Mouse (Mus musculus): Measurements from ENCODE around the gene Gm21985.
"Not testable (repeated sequence)": the region's sequence is repeated elsewhere in the genome, so short reads cannot be mapped to it uniquely, and the experiment has no call there.

Gene Gm21985

DNA sequence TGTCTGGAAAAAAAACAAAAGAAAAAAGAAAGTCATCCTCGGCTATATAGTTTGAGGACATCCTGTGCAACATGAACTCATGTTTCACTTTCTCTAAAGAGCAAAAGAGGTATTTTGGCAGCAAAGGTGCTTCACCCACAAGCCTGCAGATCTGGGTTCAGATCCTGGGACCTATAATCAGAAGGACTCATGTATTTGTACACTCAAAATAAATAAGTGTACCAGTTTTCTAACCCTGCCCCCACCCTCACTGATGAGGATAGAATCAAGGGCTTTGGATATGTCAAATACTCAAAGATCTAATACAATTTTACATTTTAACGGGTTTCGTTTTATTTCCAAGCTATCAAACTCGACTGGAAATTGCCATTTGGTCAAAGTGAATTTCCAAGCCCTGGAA is 1.8 kb upstream of the Gm21985 start:
- DNase-seq (ENCODE audit: low read depth, low spot score), result no peak

DNA sequence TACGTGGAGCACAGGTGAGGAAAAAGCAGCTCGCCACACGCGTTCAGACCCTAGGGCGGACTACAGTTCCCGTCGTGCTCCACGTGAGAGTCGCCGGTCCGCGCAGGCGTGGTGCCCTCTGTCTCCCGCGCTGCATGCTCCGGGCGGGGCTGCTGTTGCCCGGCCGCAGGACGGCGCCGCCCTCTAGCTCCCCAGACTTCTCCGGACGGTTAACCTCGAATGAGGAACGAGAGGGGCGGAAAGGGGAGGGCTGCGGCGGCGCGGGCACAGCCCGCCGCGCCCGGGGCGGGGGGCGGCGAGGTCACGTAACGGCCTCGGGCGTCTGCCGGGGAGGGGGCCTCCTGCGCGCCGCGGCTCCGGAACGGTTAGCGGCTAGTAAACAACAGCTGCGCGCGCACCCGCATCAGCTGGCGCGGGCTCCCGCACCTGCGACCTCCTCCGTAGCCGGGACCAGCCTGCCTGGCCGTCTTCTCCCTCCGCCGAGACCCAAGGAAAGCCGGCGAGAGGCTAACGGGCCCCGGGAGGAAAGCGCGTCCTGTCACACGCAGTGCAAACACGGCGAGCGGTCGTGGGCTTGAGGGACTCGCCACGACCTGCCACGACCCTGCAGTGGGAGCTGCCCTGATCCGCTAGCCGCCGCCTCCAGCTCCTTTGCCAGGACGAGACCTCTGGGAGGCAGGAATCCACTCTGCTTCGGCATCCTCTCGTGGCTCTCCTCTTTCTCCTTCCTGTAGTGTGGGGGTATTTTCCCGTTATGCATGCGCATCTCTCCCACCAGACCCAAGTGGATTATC is 469 bp upstream of the Gm21985 start, which contains the start of gene Slc12a6:
Gene Slc12a6, plus strand, starts transcription at position 378 of the 794 bp plus-strand sequence.
- peak; percentile 82 for DNase-seq (ENCODE audit: low read depth, low spot score)

DNA sequence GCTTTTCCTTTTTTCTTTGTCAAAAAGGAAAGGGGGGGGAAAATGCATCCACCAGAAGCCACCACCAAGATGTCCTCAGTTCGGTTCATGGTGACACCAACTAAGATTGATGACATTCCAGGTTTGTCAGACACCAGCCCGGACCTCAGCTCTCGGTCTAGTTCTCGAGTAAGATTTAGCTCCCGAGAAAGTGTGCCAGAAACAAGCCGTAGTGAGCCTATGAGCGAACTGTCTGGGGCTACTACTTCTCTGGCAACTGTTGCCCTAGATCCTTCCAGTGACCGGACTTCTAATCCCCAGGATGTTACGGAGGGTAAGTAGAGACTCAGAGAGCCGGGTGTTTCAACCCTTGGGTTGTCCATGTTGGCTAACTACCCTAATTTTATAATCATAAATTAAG is 666 bp downstream of the Gm21985 start:
- no peak for DNase-seq (ENCODE audit: low read depth, low spot score)

DNA sequence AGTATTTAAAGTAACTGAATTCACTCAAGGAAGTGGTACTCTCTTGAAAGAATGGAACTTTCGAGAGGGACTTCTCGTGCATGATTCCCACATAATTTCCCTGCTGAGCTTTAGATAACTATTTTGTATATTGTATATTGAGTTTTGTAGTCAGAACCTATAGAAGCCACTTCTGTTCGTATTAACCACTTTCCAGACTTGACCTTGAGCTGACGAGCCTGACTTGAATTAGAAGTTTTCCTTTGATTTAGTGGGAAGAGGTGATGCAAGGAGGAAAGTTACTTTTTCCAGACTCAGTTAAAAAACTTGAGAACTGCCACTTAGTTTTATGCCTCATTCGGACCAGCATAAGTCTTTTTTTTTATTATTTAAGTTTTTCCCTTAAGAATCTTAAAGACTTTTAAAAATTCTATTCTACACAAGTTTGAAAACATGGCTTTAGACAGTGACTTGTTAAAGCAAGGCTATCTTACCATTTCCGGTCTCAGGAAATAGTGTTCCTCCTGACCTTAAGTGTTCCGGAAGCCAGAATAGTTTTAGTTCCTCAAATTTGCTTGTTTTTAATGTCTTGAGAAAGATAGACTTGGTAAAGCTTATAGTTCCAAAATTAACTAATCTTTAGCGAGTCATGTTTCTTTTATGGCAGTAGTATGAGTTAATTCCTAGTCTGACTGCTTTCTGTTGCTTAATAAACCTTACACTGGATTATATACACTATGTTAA is 1.6 kb downstream of the Gm21985 start:
- DNase-seq (ENCODE audit: low read depth, low spot score), result no peak

- no peak for DNase-seq (ENCODE audit: low read depth, low spot score)
These were observed 3.9 kb downstream of the Gm21985 start for GRCm38 (mm10) chr2:112270011-112270410.

DNA sequence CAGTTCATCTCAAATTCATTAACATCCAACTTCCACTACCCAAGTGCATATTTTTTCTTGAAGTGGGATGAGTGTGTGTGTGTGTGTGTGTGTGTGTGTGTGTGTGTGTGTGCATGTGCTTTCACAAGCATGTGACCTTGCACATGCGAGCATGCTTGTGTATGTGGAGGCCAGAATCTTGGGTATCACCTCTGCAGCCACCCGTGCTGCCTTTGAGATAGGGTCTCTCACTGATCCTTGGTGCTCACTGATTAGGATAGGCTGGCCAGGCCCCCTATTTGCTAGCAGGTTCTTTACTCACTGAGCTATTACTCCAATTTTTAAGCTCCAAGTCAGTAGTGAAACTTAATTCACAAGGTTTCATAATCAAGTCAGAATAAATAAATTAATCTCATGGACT is 6.8 kb downstream of the Gm21985 start:
- DNase-seq (ENCODE audit: low read depth, low spot score), result no peak

GRCm38 (mm10) chr2:112273474-112273873 is 7.4 kb downstream of the Gm21985 start:
- DNase-seq (ENCODE audit: low read depth, low spot score), result no peak

- DNase-seq (ENCODE audit: low read depth, low spot score), result no peak
These were observed 10.8 kb downstream of the Gm21985 start for GRCm38 (mm10) chr2:112276870-112277269.

DNA sequence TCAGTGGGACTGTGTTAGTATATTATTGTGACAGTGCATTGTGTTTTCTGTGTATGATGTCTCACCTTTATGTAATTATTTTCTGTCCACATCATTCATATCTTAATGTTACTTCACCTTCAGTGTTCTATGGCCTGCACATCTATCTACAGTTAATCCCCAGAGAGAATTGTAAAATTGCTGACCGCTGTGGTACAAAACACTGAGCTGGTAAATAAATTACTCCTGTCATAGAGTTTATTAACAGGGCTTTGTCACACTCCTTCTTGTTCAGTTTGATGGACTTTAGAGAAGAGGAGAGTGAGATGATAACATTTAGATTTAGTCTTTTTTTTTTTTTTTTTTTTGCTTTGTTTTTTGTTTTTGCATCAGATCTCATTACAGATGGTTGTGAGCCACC is 16.7 kb downstream of the Gm21985 start:
- no peak for DNase-seq (ENCODE audit: low read depth, low spot score)

DNA sequence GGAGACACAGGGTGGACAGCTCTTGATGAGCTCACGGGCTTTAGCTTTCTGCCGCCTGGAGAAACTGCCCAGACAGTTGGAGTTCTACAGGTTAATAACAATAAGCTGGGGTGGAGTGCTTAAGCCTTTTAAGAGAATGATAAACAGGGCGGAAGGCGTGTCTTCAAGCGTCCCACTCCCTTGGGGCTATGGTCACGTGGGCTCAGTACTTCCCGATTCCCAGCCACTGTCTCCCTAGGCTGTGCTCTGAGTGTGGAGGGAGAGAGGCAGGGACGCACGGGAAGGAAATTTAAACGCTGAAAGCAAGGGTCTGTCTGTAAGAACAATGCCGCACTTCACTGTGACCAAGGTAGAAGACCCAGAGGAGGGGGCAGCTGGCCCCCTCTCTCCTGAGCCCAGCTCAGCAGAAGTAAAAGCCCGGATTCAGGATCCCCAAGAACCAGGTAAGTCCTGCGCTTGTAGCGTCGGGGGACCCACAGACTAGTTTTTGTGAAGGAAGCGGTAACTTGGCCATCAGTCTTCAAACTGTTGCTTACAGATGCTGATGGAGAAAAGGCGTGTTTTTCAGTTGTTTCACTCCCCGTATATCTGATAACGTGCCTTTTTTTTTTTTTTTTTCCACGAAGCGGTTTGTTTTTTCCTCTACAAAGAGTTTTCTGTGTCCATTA is 18.4 kb downstream of the Gm21985 start:
- peak; percentile 42 for DNase-seq (ENCODE audit: low read depth, low spot score)

- DNase-seq (ENCODE audit: low read depth, low spot score), result no peak
These were observed 18.9 kb downstream of the Gm21985 start for GRCm38 (mm10) chr2:112285031-112285390.

DNA sequence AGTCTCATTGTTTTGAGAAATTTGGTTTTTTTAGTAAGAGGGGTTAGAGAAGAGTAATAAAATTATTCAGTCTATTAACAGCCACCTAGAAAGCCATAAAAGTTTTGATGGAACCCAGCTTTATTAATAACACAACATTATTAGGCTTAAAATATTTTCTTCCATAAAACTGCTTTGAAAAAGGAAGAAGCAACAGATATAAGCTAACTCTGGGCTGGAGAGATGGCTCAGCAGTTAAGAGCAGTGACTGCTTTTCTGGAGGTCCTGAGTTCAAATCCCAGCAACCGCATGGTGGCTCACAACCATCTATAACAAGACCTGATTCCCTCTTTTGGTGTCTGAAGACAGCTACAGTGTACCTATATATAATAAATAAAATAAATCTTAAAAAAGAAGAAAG is 19.9 kb downstream of the Gm21985 start:
- not testable (repeated sequence) for DNase-seq (ENCODE audit: low read depth, low spot score)

GRCm38 (mm10) chr2:112287059-112287458 is 20.9 kb downstream of the Gm21985 start:
- DNase-seq (ENCODE audit: low read depth, low spot score), result no peak

DNA sequence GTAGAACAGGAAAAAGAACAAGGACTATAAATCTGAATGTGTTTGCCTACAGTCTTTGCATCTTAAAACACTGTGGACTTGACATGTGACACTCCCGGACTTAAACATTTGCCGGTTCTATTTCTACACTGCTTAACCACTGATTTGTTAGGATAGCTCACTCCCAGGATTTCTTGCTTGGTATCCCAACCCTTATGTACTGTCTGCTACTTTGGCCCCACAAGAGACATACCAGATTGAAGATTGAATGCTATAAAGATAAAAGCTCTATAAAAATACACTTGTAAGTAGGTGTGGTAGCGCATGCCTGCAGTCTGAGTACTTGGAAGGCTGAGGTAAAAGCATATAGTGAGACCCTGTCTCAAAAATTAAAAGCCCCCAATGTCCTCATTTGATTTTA is 23.4 kb downstream of the Gm21985 start:
- no peak for DNase-seq (ENCODE audit: low read depth, low spot score)

- DNase-seq (ENCODE audit: low read depth, low spot score), result no peak
These were observed 26.7 kb downstream of the Gm21985 start for GRCm38 (mm10) chr2:112292823-112293222.

GRCm38 (mm10) chr2:112296211-112296610 is 30.1 kb downstream of the Gm21985 start:
- DNase-seq (ENCODE audit: low read depth, low spot score), result no peak

GRCm38 (mm10) chr2:112298221-112298620 is 32.1 kb downstream of the Gm21985 start:
- DNase-seq (ENCODE audit: low read depth, low spot score), result no peak

DNA sequence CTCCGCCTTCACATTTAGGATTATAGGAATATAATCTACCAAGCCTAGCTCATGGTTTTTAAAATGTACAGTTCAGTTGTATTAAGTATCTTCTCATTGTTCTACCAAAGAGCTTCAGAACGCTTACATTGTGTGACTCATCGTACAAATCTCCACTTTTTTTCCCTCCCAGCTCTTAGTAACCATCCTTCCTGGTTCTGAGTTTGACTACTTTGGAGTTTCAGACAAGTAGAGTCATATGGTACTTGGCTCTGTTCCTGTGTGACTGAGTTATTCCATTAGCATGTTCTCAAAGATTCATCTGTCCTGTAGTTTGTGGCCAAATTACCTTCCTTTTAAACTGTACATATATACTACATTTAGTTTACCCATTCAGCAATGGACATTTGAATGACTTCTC is 42.6 kb downstream of the Gm21985 start:
- no peak for DNase-seq (ENCODE audit: low read depth, low spot score)

DNA sequence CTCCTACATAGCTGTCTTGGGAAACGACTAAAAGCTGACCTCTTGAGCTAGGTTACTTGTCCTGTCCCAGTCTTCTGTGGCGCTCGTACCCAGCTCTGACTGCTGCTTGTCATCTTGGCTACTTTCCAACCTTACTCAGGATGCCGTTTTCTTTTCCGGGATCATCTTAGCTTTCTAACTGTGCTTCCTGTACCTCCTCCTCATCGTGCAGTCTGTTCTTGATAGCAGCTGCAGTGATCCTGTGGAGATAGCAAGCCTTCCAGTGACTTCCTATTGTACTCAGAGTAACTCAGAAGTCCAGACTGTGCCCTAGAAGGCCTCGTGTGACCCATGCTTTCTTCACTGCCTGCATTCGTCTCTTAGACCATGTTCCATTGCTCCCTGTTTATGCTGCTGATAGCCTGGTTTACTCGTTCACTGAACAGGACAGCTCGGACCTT is 43.1 kb downstream of the Gm21985 start:
- no peak for DNase-seq (ENCODE audit: low read depth, low spot score)

GRCm38 (mm10) chr2:112315638-112316037 is 49.5 kb downstream of the Gm21985 start:
- no peak for DNase-seq (ENCODE audit: low read depth, low spot score)

DNA sequence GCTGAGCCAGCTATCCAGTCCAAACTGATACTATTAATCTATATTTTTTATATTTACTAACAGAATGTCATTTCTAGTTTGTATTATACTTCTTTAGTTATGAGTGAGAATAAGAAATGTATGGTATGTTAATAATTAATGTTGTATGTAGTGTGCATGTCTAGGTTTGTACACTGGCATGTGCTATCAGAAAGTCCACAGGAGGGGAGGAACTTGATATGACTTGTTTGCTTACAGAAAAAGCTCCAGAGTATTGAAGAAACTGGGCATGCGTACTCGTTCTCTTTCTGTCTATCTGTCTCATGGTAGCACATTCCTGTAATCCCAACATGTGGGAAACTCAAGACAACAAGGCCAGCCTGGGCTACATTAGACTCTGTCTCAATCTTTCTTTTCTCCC is 52.1 kb downstream of the Gm21985 start:
- DNase-seq (ENCODE audit: low read depth, low spot score), result no peak

GRCm38 (mm10) chr2:112318905-112319304 is 52.8 kb downstream of the Gm21985 start:
- DNase-seq (ENCODE audit: low read depth, low spot score), result no peak

All from retina, postnatal 7 days (tissue).